ENCODE assay signal across 12 mouse cellular contexts in the genomic region with DNA sequence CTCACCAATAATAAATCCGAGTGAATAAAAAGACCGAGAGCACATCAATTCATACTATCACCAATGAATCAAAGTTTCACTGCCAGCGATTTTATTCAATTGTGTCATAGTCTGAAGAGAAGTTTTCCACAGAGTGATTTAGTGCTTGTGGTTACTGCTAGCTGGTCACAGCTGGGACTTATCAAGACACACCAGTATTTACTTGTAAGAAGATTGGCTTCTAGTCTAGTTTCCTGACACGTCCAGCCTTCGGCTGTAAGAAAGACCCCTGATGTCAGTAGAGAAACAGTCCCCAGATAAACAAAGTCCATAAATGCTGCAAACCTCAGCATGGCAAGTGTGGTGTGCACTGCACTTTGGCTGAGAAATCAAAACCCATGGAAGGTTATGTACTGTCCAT.
DNase-seq lines count a peak whose midpoint lies in the region; ATAC-seq and TF ChIP-seq lines count a peak whose summit lies in the region.
"Had no signal": no experiment of that assay in that cellular context is flagged by ENCODE, and none has a peak within 500 bp of the region (broad histone marks: within the 10 kb centered on the region; RNA-seq: fewer than 3 reads in every experiment).

No protein-coding gene starts in this region.

- ATAC-seq in heart, embryonic 14.5 days (ENCODE audit: insufficient number of reproducible peaks, insufficient read depth, low FRiP score, low read depth) = no peak
- ATAC-seq in limb, embryonic 13.5 days (ENCODE audit: low FRiP score, low read depth) = no peak

- H3K4me3 ChIP-seq in gastrocnemius, adult 2 months = peak overlapping the region; percentile 70
- no peak overlapping the region for H3K4me3 ChIP-seq in heart, embryonic 14.5 days (ENCODE audit: control insufficient read depth in 1 of 2, insufficient read depth in 1 of 2, low read depth in 1 of 2, low read length in 2 of 2)
- peak overlapping the region; percentile 23 for H3K4me3 ChIP-seq in limb, embryonic 13.5 days
- H3K4me3 ChIP-seq: left cerebral cortex, adult 2 months had no signal

- peaks cover 31 to 59% of the 10 kb centered on the region in 2 experiments for H3K4me1 ChIP-seq in heart, embryonic 14.5 days (ENCODE audit: control insufficient read depth in 2 of 2, insufficient read depth in 2 of 2, low read length in 2 of 2)
- peaks cover 58% of the 10 kb centered on the region for H3K4me1 ChIP-seq in limb, embryonic 13.5 days

- H3K9ac ChIP-seq in heart, embryonic 14.5 days (ENCODE audit: low read length) = no peak overlapping the region
- peak overlapping the region; percentile 26; the same call in 1 of the 2 replicates for H3K9ac ChIP-seq in limb, embryonic 13.5 days

- no peak overlapping the region for H3K4me2 ChIP-seq in heart, embryonic 14.5 days (ENCODE audit: low read length)
- H3K4me2 ChIP-seq in limb, embryonic 13.5 days (replicated peaks) = peak overlapping the region; percentile 11; the same call in 1 of the 2 replicates

- TF ChIP-seq CTCF in gastrocnemius, adult 2 months (IDR thresholded peaks at IDR 0.05) = no peak

- intact Hi-C loops in gastrocnemius, adult 2 months (cut with DNase I) = no loop called here
- intact Hi-C loops in gastrocnemius, postnatal 14 days (cut with DNase I; ENCODE audit: low total_unique reads) = no loop called here

- H3K27ac ChIP-seq in gastrocnemius, adult 2 months = peak overlapping the region; percentile 88
- peak overlapping the region; percentile 24 to 64; a peak in 3 of 4 replicates for H3K27ac ChIP-seq in heart, embryonic 14.5 days (replicated peaks in 1 of 2; ENCODE audit: control insufficient read depth in 1 of 2, insufficient read depth in 1 of 2, low read depth in 2 of 2, low read length in 2 of 2)
- H3K27ac ChIP-seq in limb, embryonic 13.5 days = peak overlapping the region; percentile 66
- H3K27ac ChIP-seq: left cerebral cortex, adult 2 months had no signal

- 0 out of 2 replicates have a peak, but pooled peaks cover 3% of the 10 kb centered on the region for H3K36me3 ChIP-seq in heart, embryonic 14.5 days (ENCODE audit: control insufficient read depth, insufficient read depth, low read length)
- H3K36me3 ChIP-seq in limb, embryonic 13.5 days = no peaks in the 10 kb centered on the region

- no peaks in the 10 kb centered on the region for H3K27me3 ChIP-seq in heart, embryonic 14.5 days (ENCODE audit: control insufficient read depth, insufficient read depth, low read length)
- H3K27me3 ChIP-seq in limb, embryonic 13.5 days = no peaks in the 10 kb centered on the region

- no peaks in the 10 kb centered on the region for H3K9me3 ChIP-seq in heart, embryonic 14.5 days (ENCODE audit: control insufficient read depth, low read length)
- no peaks in the 10 kb centered on the region for H3K9me3 ChIP-seq in limb, embryonic 13.5 days

- DNase-seq in gastrocnemius, adult 2 months = no peak
- DNase-seq in gastrocnemius, postnatal 14 days = no peak
- DNase-seq in 3T3-L1 (ENCODE audit: low read depth, low spot score) = peak; percentile 81
- no peak for DNase-seq in right cerebral cortex, postnatal 4 days
- DNase-seq in adrenal gland, postnatal 4 days (ENCODE audit: low spot score in 2 of 2) = no peak
- no peak for DNase-seq in ovary, postnatal 10 days (ENCODE audit: low spot score)
- DNase-seq: adrenal gland, postnatal 10 days; cerebellum, adult 11 months; thymus, postnatal 36 days had no signal

- WGBS in heart, embryonic 14.5 days = 36% methylated on average over 5 of the region's 5 CpGs
- WGBS in limb, embryonic 13.5 days = 31% methylated on average over 5 of the region's 5 CpGs

Comparison
In these comparisons a context has a peak if more than half of its experiments do, and no peak if none do; other contexts are left out.
1. H3K4me3 ChIP-seq: peak in gastrocnemius, adult 2 months (single experiment) and limb, embryonic 13.5 days (single experiment); none in heart, embryonic 14.5 days (0 of 2).
2. Peak in every context shown above with its lines, with median percentiles within 50 percentile points of each other: H3K27ac ChIP-seq.